In genomic region chr15:62214300-62214699, GRCm38 (mm10) we compare ENCODE assay signal across 22 mouse cellular contexts.
DNase-seq lines count a peak whose midpoint lies in the region; ATAC-seq and TF ChIP-seq lines count a peak whose summit lies in the region.
"Had no signal": no experiment of that assay in that cellular context is flagged by ENCODE, and none has a peak within 500 bp of the region (broad histone marks: within the 10 kb centered on the region; RNA-seq: fewer than 3 reads in every experiment).

No protein-coding gene starts in this region.

- TF ChIP-seq EP300 in liver, postnatal 0 days (IDR thresholded peaks at IDR 0.05; ENCODE audit: low read depth): peak; percentile 54; the same call in 1 of the 2 replicates

- DNase-seq in liver, embryonic 11.5 days (ENCODE audit: low spot score): peak; percentile 30
- no peak for DNase-seq in liver
- peak; percentile 55 for DNase-seq in c-Kit-positive CD71-positive TER-119-negative erythroid progenitor cells, embryonic 14.5 days (ENCODE audit: low read depth)
- no peak for DNase-seq in liver, embryonic 13.5 days
- DNase-seq in liver, postnatal 0 days: no peak
- DNase-seq in T-cell, adult 2 months (ENCODE audit: low spot score): no peak
- DNase-seq in forebrain, embryonic 11.5 days (ENCODE audit: low spot score): no peak
- DNase-seq: adrenal gland, adult 2 months; adrenal gland, postnatal 25 days; cerebellum, adult 2 months; cerebellum, postnatal 10 days; embryo, embryonic 11 days; gastrocnemius, postnatal 14 days; heart, postnatal 10 days; heart, postnatal 4 days had no signal

- no peaks in the 10 kb centered on the region for H3K9me3 ChIP-seq in liver, embryonic 11.5 days (ENCODE audit: control insufficient read depth, low read length)
- H3K9me3 ChIP-seq in liver, embryonic 13.5 days (replicated peaks): no peaks in the 10 kb centered on the region
- H3K9me3 ChIP-seq in liver, postnatal 0 days (ENCODE audit: low read length): no peaks in the 10 kb centered on the region
- H3K9me3 ChIP-seq in forebrain, embryonic 11.5 days (ENCODE audit: control insufficient read depth, low read length): no peaks in the 10 kb centered on the region
- H3K9me3 ChIP-seq: embryonic facial prominence, embryonic 15.5 days; forebrain, embryonic 12.5 days; hindbrain, embryonic 12.5 days had no signal

- H3K4me2 ChIP-seq in liver, embryonic 11.5 days: peak overlapping the region; percentile 23
- peak overlapping the region; percentile 28 for H3K4me2 ChIP-seq in liver, embryonic 13.5 days
- H3K4me2 ChIP-seq in liver, postnatal 0 days (ENCODE audit: low read depth, low read length): no peak overlapping the region
- no peak overlapping the region for H3K4me2 ChIP-seq in forebrain, embryonic 11.5 days (ENCODE audit: low read depth, low read length, severe bottlenecking)
- H3K4me2 ChIP-seq: embryonic facial prominence, embryonic 15.5 days; forebrain, embryonic 12.5 days; hindbrain, embryonic 12.5 days had no signal

- 60% methylated on average over 4 of the region's 4 CpGs for WGBS in liver, embryonic 11.5 days
- 44% methylated on average over 4 of the region's 4 CpGs for WGBS in liver, embryonic 13.5 days (ENCODE audit: insufficient replicate concordance)
- 58% methylated on average over 4 of the region's 4 CpGs for WGBS in liver, postnatal 0 days (ENCODE audit: insufficient replicate concordance)
- 90% methylated on average over 4 of the region's 4 CpGs for WGBS in forebrain, embryonic 11.5 days

- H3K4me3 ChIP-seq in liver, embryonic 11.5 days (ENCODE audit: low read depth, low read length): no peak overlapping the region
- no peak overlapping the region for H3K4me3 ChIP-seq in liver, embryonic 13.5 days (replicated peaks)
- no peak overlapping the region for H3K4me3 ChIP-seq in liver, postnatal 0 days (ENCODE audit: low read depth, low read length)
- H3K4me3 ChIP-seq in forebrain, embryonic 11.5 days (ENCODE audit: low read depth, low read length): no peak overlapping the region
- H3K4me3 ChIP-seq: embryonic facial prominence, embryonic 15.5 days; forebrain, embryonic 12.5 days; hindbrain, embryonic 12.5 days had no signal

- no peak for TF ChIP-seq CTCF in liver, postnatal 0 days (IDR thresholded peaks at IDR 0.05; ENCODE audit: low read depth)

- peak; percentile 40 for ATAC-seq in liver, embryonic 11.5 days (replicated peaks; ENCODE audit: low FRiP score)
- peak; percentile 60 for ATAC-seq in liver, embryonic 13.5 days (ENCODE audit: low read depth)
- no peak for ATAC-seq in liver, postnatal 0 days
- ATAC-seq in frontal cortex, adult (ENCODE audit: low TSS enrichment): no peak
- no peak for ATAC-seq in forebrain, embryonic 11.5 days (replicated peaks; ENCODE audit: low FRiP score)
- ATAC-seq: forebrain, embryonic 16.5 days; hindbrain, embryonic 16.5 days; inflammation-experienced regulatory T-cells, adult 6 months had no signal

- H3K27me3 ChIP-seq in liver, embryonic 11.5 days (replicated peaks; ENCODE audit: control insufficient read depth, insufficient read depth, low read length): no peaks in the 10 kb centered on the region
- H3K27me3 ChIP-seq in liver, embryonic 13.5 days: no peaks in the 10 kb centered on the region
- H3K27me3 ChIP-seq in liver, postnatal 0 days (ENCODE audit: insufficient read depth, low read length): no peaks in the 10 kb centered on the region
- H3K27me3 ChIP-seq in forebrain, embryonic 11.5 days (ENCODE audit: control insufficient read depth, insufficient read depth, low read length): no peaks in the 10 kb centered on the region
- H3K27me3 ChIP-seq: embryonic facial prominence, embryonic 15.5 days; forebrain, embryonic 12.5 days; hindbrain, embryonic 12.5 days had no signal

- H3K36me3 ChIP-seq in liver, embryonic 11.5 days (ENCODE audit: control insufficient read depth, insufficient read depth, low read length): peaks cover 6% of the 10 kb centered on the region; the same call in 1 of the 2 replicates
- peaks cover 22% of the 10 kb centered on the region for H3K36me3 ChIP-seq in liver, embryonic 13.5 days
- no peaks in the 10 kb centered on the region for H3K36me3 ChIP-seq in liver, postnatal 0 days (replicated peaks; ENCODE audit: insufficient read depth, low read length)
- H3K36me3 ChIP-seq in forebrain, embryonic 11.5 days (ENCODE audit: control insufficient read depth, insufficient read depth, low read length): no peaks in the 10 kb centered on the region
- H3K36me3 ChIP-seq: embryonic facial prominence, embryonic 15.5 days; forebrain, embryonic 12.5 days; hindbrain, embryonic 12.5 days had no signal

- H3K9ac ChIP-seq in liver, embryonic 11.5 days (ENCODE audit: low read depth, low read length): no peak overlapping the region
- peak overlapping the region; percentile 37; the same call in 1 of the 2 replicates for H3K9ac ChIP-seq in liver, embryonic 13.5 days
- H3K9ac ChIP-seq in liver, postnatal 0 days (replicated peaks): no peak overlapping the region
- H3K9ac ChIP-seq in forebrain, embryonic 11.5 days (ENCODE audit: low read length): no peak overlapping the region
- H3K9ac ChIP-seq: embryonic facial prominence, embryonic 15.5 days; forebrain, embryonic 12.5 days; hindbrain, embryonic 12.5 days had no signal

- H3K27ac ChIP-seq in liver, embryonic 11.5 days (ENCODE audit: low read depth, low read length): peak overlapping the region; percentile 1; the same call in 1 of the 2 replicates
- peak overlapping the region; percentile 79 for H3K27ac ChIP-seq in liver, embryonic 13.5 days
- H3K27ac ChIP-seq in liver, postnatal 0 days (ENCODE audit: low read depth): no peak overlapping the region
- H3K27ac ChIP-seq in forebrain, embryonic 11.5 days (ENCODE audit: low read depth, low read length): no peak overlapping the region
- H3K27ac ChIP-seq: embryonic facial prominence, embryonic 15.5 days; forebrain, embryonic 12.5 days; hindbrain, embryonic 12.5 days had no signal

- peaks cover 34% of the 10 kb centered on the region for H3K4me1 ChIP-seq in liver, embryonic 11.5 days (replicated peaks; ENCODE audit: control insufficient read depth, insufficient read depth, low read length)
- H3K4me1 ChIP-seq in liver, embryonic 13.5 days (replicated peaks): peaks cover 74% of the 10 kb centered on the region
- peaks cover 13% of the 10 kb centered on the region; the same call in 1 of the 2 replicates for H3K4me1 ChIP-seq in liver, postnatal 0 days (ENCODE audit: insufficient read depth)
- H3K4me1 ChIP-seq in forebrain, embryonic 11.5 days (replicated peaks; ENCODE audit: control insufficient read depth, insufficient read depth, low read length): no peaks in the 10 kb centered on the region
- H3K4me1 ChIP-seq: embryonic facial prominence, embryonic 15.5 days; hindbrain, embryonic 12.5 days had no signal

Comparison
In these comparisons a context has a peak if more than half of its experiments do, and no peak if none do; other contexts are left out.
1. ATAC-seq: peak in liver, embryonic 11.5 days (single experiment) and liver, embryonic 13.5 days (single experiment); none in liver, postnatal 0 days (single experiment), frontal cortex, adult (single experiment) and forebrain, embryonic 11.5 days (single experiment).
2. DNase-seq: peak in liver, embryonic 11.5 days (single experiment) and c-Kit-positive CD71-positive TER-119-negative erythroid progenitor cells, embryonic 14.5 days (single experiment); none in liver (single experiment), liver, embryonic 13.5 days (single experiment), liver, postnatal 0 days (single experiment), T-cell, adult 2 months (single experiment) and forebrain, embryonic 11.5 days (single experiment).
3. H3K27ac ChIP-seq: peak in liver, embryonic 11.5 days (single experiment) and liver, embryonic 13.5 days (single experiment); none in liver, postnatal 0 days (single experiment) and forebrain, embryonic 11.5 days (single experiment).
4. H3K4me2 ChIP-seq: peak in liver, embryonic 11.5 days (single experiment) and liver, embryonic 13.5 days (single experiment); none in liver, postnatal 0 days (single experiment) and forebrain, embryonic 11.5 days (single experiment).